Mouse (Mus musculus) hindlimb bud, embryonic 11.5 days (tissue): ENCODE measurements around the gene Skint2.

ENCODE experiments used
- DNase-seq: peaks from one replicate; pipeline ENCODE4 v3.0.0-alpha.2; 2012; ENCODE audit warnings: low read depth, low spot score; ENCODE audit errors: extremely low spot score

The Skint2 gene

GRCm38 (mm10) chr4:112556894-112557293, at the start of gene Skint2:
Skint2 (plus strand) TSS chr4:112557194.
- no peak for DNase-seq
